Mouse (Mus musculus): ENCODE data around the gene Tmem95. TPM values are rescaled to one million over a fixed set of nuclear protein-coding genes. Genes with fewer than 3 reads are reported as not detected.

The Tmem95 gene
- total and polyA plus RNA-seq, 3 experiments: not detected

GRCm38 (mm10) chr11:69838714-69839104 is 39.1 kb downstream of the Tmem95 start:
- no peak for TF ChIP-seq BHLHE40 (IDR thresholded peaks at IDR 0.05; ENCODE audit: low read depth, low read length)
- no peak for TF ChIP-seq ETS1 (conservative IDR thresholded peaks at IDR 0.05; ENCODE audit: low read depth, low read length)
- TF ChIP-seq ELF1 (IDR thresholded peaks at IDR 0.05; ENCODE audit: low read depth, low read length): no peak
- no peak for TF ChIP-seq NELFE (IDR thresholded peaks at IDR 0.05; ENCODE audit: low read depth, low read length)
- 0 out of 2 replicates have a peak, but pooled peaks have one; percentile 12 for TF ChIP-seq UBTF (IDR thresholded peaks at IDR 0.05; ENCODE audit: low read depth, low read length)
- no peak for TF ChIP-seq MAZ (IDR thresholded peaks at IDR 0.05; ENCODE audit: low read depth, low read length)
- no peak for TF ChIP-seq CTCF (conservative IDR thresholded peaks at IDR 0.05 in 1 of 2, IDR thresholded peaks at IDR 0.05 in 1 of 2; ENCODE audit: low read depth in 2 of 2, low read length in 2 of 2)
- TF ChIP-seq MEF2A (IDR thresholded peaks at IDR 0.05; ENCODE audit: borderline replicate concordance, low read depth, low read length): no peak
- TF ChIP-seq GABPA (IDR thresholded peaks at IDR 0.05; ENCODE audit: insufficient replicate concordance, low read depth, low read length): no peak
- no peak for TF ChIP-seq ZNF384 (IDR thresholded peaks at IDR 0.05; ENCODE audit: low read depth, low read length)
- no peak for TF ChIP-seq JUND (conservative IDR thresholded peaks at IDR 0.05; ENCODE audit: low read depth, low read length)
- no peak for TF ChIP-seq MXI1 (IDR thresholded peaks at IDR 0.05; ENCODE audit: low read depth, low read length)
- no peak for TF ChIP-seq JUN (IDR thresholded peaks at IDR 0.05; ENCODE audit: insufficient read depth, low read depth, low read length)
- TF ChIP-seq SIN3A (IDR thresholded peaks at IDR 0.05; ENCODE audit: low read length): peak; percentile 58
- TF ChIP-seq ZKSCAN1 (IDR thresholded peaks at IDR 0.05; ENCODE audit: borderline replicate concordance, low read depth, low read length): no peak
- Histone ChIP-seq H3K9ac (ENCODE audit: insufficient read depth, low read depth) (peak overlapping the region; percentile 80), H3K9me3 (replicated peaks; ENCODE audit: low read length) (no peaks in the 10 kb centered on the region), H3K4me2 (ENCODE audit: insufficient read depth, low read depth, poor library complexity, severe bottlenecking) (peak overlapping the region; percentile 63), H3K27ac (ENCODE audit: insufficient read depth, low read depth) (no peak overlapping the region; the same call in 1 of the 2 replicates), H3K36me3 (replicated peaks in 1 of 2; ENCODE audit: control insufficient read depth in 1 of 2, insufficient read depth in 1 of 2, low read length in 1 of 2) (peaks cover 3 to 9% of the 10 kb centered on the region in 2 experiments), H3K4me3 (replicated peaks in 1 of 3; ENCODE audit: low read depth in 2 of 3, low read length in 2 of 3, poor library complexity in 1 of 3) (peak overlapping the region; percentile 62 to 100 (median 67)), H3K79me2 (replicated peaks; ENCODE audit: control insufficient read depth, extremely low read depth, insufficient read depth, poor library complexity, severe bottlenecking) (no peaks in the 10 kb centered on the region), H3K4me1 (ENCODE audit: control insufficient read depth in 1 of 2, insufficient read depth in 2 of 2) (peaks cover 9 to 23% of the 10 kb centered on the region in 2 experiments), H3K27me3 (replicated peaks) (peaks cover 25% of the 10 kb centered on the region)
- peak; percentile 54 for DNase-seq (ENCODE audit: extremely low read depth)
- dilution Hi-C loops (cut with MboI; ENCODE audit: extremely low pct_ligation_motif_present, extremely low pct_unique_long_range_greater_than_20kb, low sequenced_read_pairs): no loop called here
- in situ Hi-C loops (cut with MboI; ENCODE audit: low pct_ligation_motif_present, low pct_unique_long_range_greater_than_20kb, low sequenced_read_pairs): no loop called here

GRCm38 (mm10) chr11:69837952-69838713 is 39.7 kb downstream of the Tmem95 start, which contains the start of gene Tmem256:
Gene Tmem256 (plus strand): TSS chr11:69838514.
- H3K79me2 ChIP-seq (replicated peaks; ENCODE audit: control insufficient read depth, extremely low read depth, insufficient read depth, poor library complexity, severe bottlenecking): no peaks in the 10 kb centered on the region
- peak within 1 kb of the TSS; percentile 98 for H3K4me2 ChIP-seq (ENCODE audit: insufficient read depth, low read depth, poor library complexity, severe bottlenecking)
- peak; percentile 100 for DNase-seq (ENCODE audit: extremely low read depth)
- dilution Hi-C loops (cut with MboI; ENCODE audit: extremely low pct_ligation_motif_present, extremely low pct_unique_long_range_greater_than_20kb, low sequenced_read_pairs) (no loop called here), in situ Hi-C loops (cut with MboI; ENCODE audit: low pct_ligation_motif_present, low pct_unique_long_range_greater_than_20kb, low sequenced_read_pairs) (no loop called here)
- H3K9ac ChIP-seq (ENCODE audit: insufficient read depth, low read depth): peak within 1 kb of the TSS; percentile 80
- peaks cover 3 to 9% of the 10 kb centered on the region in 2 experiments for H3K36me3 ChIP-seq (replicated peaks in 1 of 2; ENCODE audit: control insufficient read depth in 1 of 2, insufficient read depth in 1 of 2, low read length in 1 of 2)
- H3K27me3 ChIP-seq (replicated peaks): peaks cover 31% of the 10 kb centered on the region
- no peak within 1 kb of the TSS; the same call in 1 of the 2 replicates for H3K27ac ChIP-seq (ENCODE audit: insufficient read depth, low read depth)
- H3K9me3 ChIP-seq (replicated peaks; ENCODE audit: low read length): no peaks in the 10 kb centered on the region
- H3K4me3 ChIP-seq (replicated peaks in 1 of 3; ENCODE audit: low read depth in 2 of 3, low read length in 2 of 3, poor library complexity in 1 of 3): peak within 1 kb of the TSS; percentile 62 to 100 (median 67)
- peaks cover 10 to 23% of the 10 kb centered on the region in 2 experiments for H3K4me1 ChIP-seq (ENCODE audit: control insufficient read depth in 1 of 2, insufficient read depth in 2 of 2)
- TF ChIP-seq MXI1 (IDR thresholded peaks at IDR 0.05; ENCODE audit: low read depth, low read length) (peak; percentile 44; the same call in 1 of the 2 replicates), ZMIZ1 (IDR thresholded peaks at IDR 0.05; ENCODE audit: low read depth, low read length) (peak; percentile 82), TCF12 (IDR thresholded peaks at IDR 0.05; ENCODE audit: low read depth, low read length) (peak; percentile 90), MAFK (IDR thresholded peaks at IDR 0.05; ENCODE audit: insufficient replicate concordance, low read length) (no peak), ZKSCAN1 (IDR thresholded peaks at IDR 0.05; ENCODE audit: borderline replicate concordance, low read depth, low read length) (no peak), EP300 (IDR thresholded peaks at IDR 0.05; ENCODE audit: low read length) (0 out of 2 replicates have a peak, but pooled peaks have one; percentile 12), PAX5 (IDR thresholded peaks at IDR 0.05; ENCODE audit: low read length) (no peak), RCOR1 (conservative IDR thresholded peaks at IDR 0.05; ENCODE audit: low read depth, low read length) (no peak), TBP (conservative IDR thresholded peaks at IDR 0.05; ENCODE audit: low read depth, low read length) (peak; percentile 70), ZC3H11A (IDR thresholded peaks at IDR 0.05; ENCODE audit: low read depth, low read length) (no peak), UBTF (IDR thresholded peaks at IDR 0.05; ENCODE audit: low read depth, low read length) (peak; percentile 56; the same call in 1 of the 2 replicates), RAD21 (IDR thresholded peaks at IDR 0.05; ENCODE audit: low read depth, low read length) (no peak), BHLHE40 (IDR thresholded peaks at IDR 0.05; ENCODE audit: low read depth, low read length) (peak; percentile 90), SMC3 (IDR thresholded peaks at IDR 0.05; ENCODE audit: low read depth, low read length) (no peak; the same call in 1 of the 2 replicates), NELFE (IDR thresholded peaks at IDR 0.05; ENCODE audit: low read depth, low read length) (peak; percentile 93), ZNF384 (IDR thresholded peaks at IDR 0.05; ENCODE audit: low read depth, low read length) (no peak), USF2 (conservative IDR thresholded peaks at IDR 0.05; ENCODE audit: low read depth, low read length) (no peak), MEF2A (IDR thresholded peaks at IDR 0.05; ENCODE audit: borderline replicate concordance, low read depth, low read length) (no peak; the same call in 1 of the 2 replicates), USF1 (IDR thresholded peaks at IDR 0.05; ENCODE audit: low read depth, low read length) (peak; percentile 58), GABPA (IDR thresholded peaks at IDR 0.05; ENCODE audit: insufficient replicate concordance, low read depth, low read length) (peak; percentile 92), NRF1 (IDR thresholded peaks at IDR 0.05; ENCODE audit: low read depth, low read length) (no peak), MAX (IDR thresholded peaks at IDR 0.05; ENCODE audit: low read length) (peak; percentile 75)

All from CH12.LX (cell line).